Mouse (Mus musculus) C2C12 (cell line): ENCODE results near the gene Wwc2.

ENCODE experiments used
- CEBPB ChIP-seq: IDR thresholded peaks from one replicate; pipeline ENCODE4 v1.6.1; 2011; ENCODE audit warnings: low read depth, mild to moderate bottlenecking, control low read depth, moderate library complexity
- CTCF ChIP-seq: IDR thresholded peaks from one replicate; pipeline ENCODE4 v1.5.1; 2011; ENCODE audit not compliant: control insufficient read depth, insufficient read depth, insufficient read length
- MAX ChIP-seq: IDR thresholded peaks from one replicate; pipeline ENCODE4 v1.6.1; 2011; ENCODE audit warnings: mild to moderate bottlenecking, control low read depth
- MYOD1 ChIP-seq: IDR thresholded peaks from one replicate; pipeline ENCODE4 v1.6.1; 2011; ENCODE audit warnings: low read depth; ENCODE audit not compliant: control insufficient read depth, insufficient read length
- MYOG ChIP-seq: IDR thresholded peaks from one replicate; pipeline ENCODE4 v1.6.1; 2011; ENCODE audit not compliant: control insufficient read depth, insufficient read length; ENCODE audit errors: extremely low read depth

DNA sequence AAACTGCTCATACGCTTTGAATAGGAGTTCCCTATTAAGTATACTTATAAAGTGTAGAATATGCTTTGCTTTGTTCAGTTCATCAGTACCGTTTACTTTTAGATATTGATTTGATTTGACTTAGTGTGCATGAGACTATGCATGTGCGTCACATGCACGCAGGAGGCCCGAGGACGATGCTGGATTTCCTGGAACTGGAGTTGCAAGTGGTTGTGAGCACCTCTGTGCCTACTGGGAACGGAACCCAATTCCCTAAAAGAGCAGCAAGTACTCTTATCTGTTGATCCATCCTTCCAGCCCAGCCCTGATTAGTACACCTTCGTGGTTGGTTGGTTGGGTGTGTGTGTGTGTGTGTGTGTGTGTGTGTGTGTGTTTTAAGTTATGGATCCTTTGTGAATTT lies 76.6 kb downstream of the Wwc2 start:
- TF ChIP-seq CTCF: no peak
- TF ChIP-seq MAX: no peak
- no peak for TF ChIP-seq MYOD1
- TF ChIP-seq CEBPB: no peak
- TF ChIP-seq MYOG: no peak
